Mouse (Mus musculus): ENCODE data around the gene Cybrd1.

Gene Cybrd1

GRCm38 (mm10) chr2:71127779-71128534 lies 10.2 kb downstream of the Cybrd1 start:
- no peak for DNase-seq

- DNase-seq: no peak
Observed at GRCm38 (mm10) chr2:71130366-71130765, 12.6 kb downstream of the Cybrd1 start.

GRCm38 (mm10) chr2:71131866-71132496 lies 14.3 kb downstream of the Cybrd1 start:
- DNase-seq: no peak

- peak; percentile 47 to 66 for DNase-seq
Observed at GRCm38 (mm10) chr2:71134041-71134505, 16.4 kb downstream of the Cybrd1 start.

GRCm38 (mm10) chr2:71134836-71135235 lies 17.1 kb downstream of the Cybrd1 start:
- no peak for DNase-seq

GRCm38 (mm10) chr2:71140622-71141021 lies 22.9 kb downstream of the Cybrd1 start:
- no peak for DNase-seq

- no peak for DNase-seq
Observed at GRCm38 (mm10) chr2:71142410-71142809, 24.7 kb downstream of the Cybrd1 start.

- no peak for DNase-seq
Observed at GRCm38 (mm10) chr2:71145853-71146252, 28.1 kb downstream of the Cybrd1 start.

GRCm38 (mm10) chr2:71146266-71146665 lies 28.5 kb downstream of the Cybrd1 start:
- DNase-seq: peak; percentile 23 to 50

GRCm38 (mm10) chr2:71147816-71148215 lies 30.1 kb downstream of the Cybrd1 start:
- no peak for DNase-seq

GRCm38 (mm10) chr2:71152170-71152569 lies 34.4 kb downstream of the Cybrd1 start:
- no peak for DNase-seq

GRCm38 (mm10) chr2:71155486-71155885 lies 37.8 kb downstream of the Cybrd1 start:
- DNase-seq: peak; percentile 52 to 62

GRCm38 (mm10) chr2:71156446-71156845 lies 38.7 kb downstream of the Cybrd1 start:
- DNase-seq: no peak

GRCm38 (mm10) chr2:71157881-71158280 lies 40.2 kb downstream of the Cybrd1 start:
- DNase-seq: no peak

GRCm38 (mm10) chr2:71159576-71160306 lies 42.0 kb downstream of the Cybrd1 start:
- no peak for DNase-seq

- no peak for DNase-seq
Observed at GRCm38 (mm10) chr2:71160307-71160861, 42.7 kb downstream of the Cybrd1 start.

- DNase-seq: no peak
Observed at GRCm38 (mm10) chr2:71161558-71161957, 43.8 kb downstream of the Cybrd1 start.

- no peak for DNase-seq
Observed at GRCm38 (mm10) chr2:71162831-71163621, 45.3 kb downstream of the Cybrd1 start.

- DNase-seq: no peak
Observed at GRCm38 (mm10) chr2:71167211-71167610, 49.5 kb downstream of the Cybrd1 start.

- no peak for DNase-seq
Observed at GRCm38 (mm10) chr2:71168461-71169021, 50.8 kb downstream of the Cybrd1 start.

- DNase-seq: no peak
Observed at GRCm38 (mm10) chr2:71173031-71173430, 55.3 kb downstream of the Cybrd1 start.
